Mouse (Mus musculus) embryo, embryonic 11.5 days (tissue): ENCODE results near the gene Mfsd11.

Experiments used
- DNase-seq: peaks from one replicate; pipeline ENCODE4 v3.0.0-alpha.2; 2012; ENCODE audit warnings: low read depth, low spot score

Mfsd11 gene

GRCm38 (mm10) chr11:116852291-116852890, at the start of gene Mfsd11:
Gene Mfsd11, plus strand, starts transcription at chr11:116852440.
- peak; percentile 46 for DNase-seq

GRCm38 (mm10) chr11:116802709-116803108, 49.5 kb upstream of the Mfsd11 start:
- DNase-seq, result no peak

GRCm38 (mm10) chr11:116806136-116807071, 45.8 kb upstream of the Mfsd11 start:
- no peak for DNase-seq

- DNase-seq, result no peak
Observed at GRCm38 (mm10) chr11:116807116-116807515, 45.1 kb upstream of the Mfsd11 start.

GRCm38 (mm10) chr11:116807526-116807925, 44.7 kb upstream of the Mfsd11 start:
- no peak for DNase-seq

GRCm38 (mm10) chr11:116807938-116808606, 44.2 kb upstream of the Mfsd11 start:
- DNase-seq, result peak; percentile 74

GRCm38 (mm10) chr11:116808811-116809395, 43.3 kb upstream of the Mfsd11 start:
- DNase-seq, result no peak

GRCm38 (mm10) chr11:116809520-116809919, 42.7 kb upstream of the Mfsd11 start:
- no peak for DNase-seq

- DNase-seq, result no peak
Observed at GRCm38 (mm10) chr11:116810528-116810927, 41.7 kb upstream of the Mfsd11 start.

- DNase-seq, result peak; percentile 63
Observed at GRCm38 (mm10) chr11:116810983-116811901, 41.0 kb upstream of the Mfsd11 start.

- DNase-seq, result peak; percentile 57
Observed at GRCm38 (mm10) chr11:116812793-116813529, 39.3 kb upstream of the Mfsd11 start.

- no peak for DNase-seq
Observed at GRCm38 (mm10) chr11:116813610-116814009, 38.6 kb upstream of the Mfsd11 start.

- DNase-seq, result peak; percentile 51
Observed at GRCm38 (mm10) chr11:116814076-116814883, 38.0 kb upstream of the Mfsd11 start.

GRCm38 (mm10) chr11:116814884-116815415, 37.3 kb upstream of the Mfsd11 start:
- DNase-seq, result no peak

- DNase-seq, result no peak
Observed at GRCm38 (mm10) chr11:116816769-116817168, 35.5 kb upstream of the Mfsd11 start.

GRCm38 (mm10) chr11:116817567-116817966, 34.7 kb upstream of the Mfsd11 start:
- DNase-seq, result no peak

GRCm38 (mm10) chr11:116818722-116819121, 33.5 kb upstream of the Mfsd11 start:
- no peak for DNase-seq

- no peak for DNase-seq
Observed at GRCm38 (mm10) chr11:116819932-116820593, 32.2 kb upstream of the Mfsd11 start.
